9 mouse cellular contexts compared by ENCODE assay signal in genomic region chr12:20230893-20231235, GRCm38 (mm10).
DNase-seq lines count a peak whose midpoint lies in the region; ATAC-seq and TF ChIP-seq lines count a peak whose summit lies in the region.
"Had no signal": no experiment of that assay in that cellular context is flagged by ENCODE, and none has a peak within 500 bp of the region (broad histone marks: within the 10 kb centered on the region; RNA-seq: fewer than 3 reads in every experiment).

No protein-coding gene starts in this region.

- H3K9ac ChIP-seq in heart, embryonic 12.5 days: no peak overlapping the region
- no peak overlapping the region for H3K9ac ChIP-seq in neural tube, embryonic 15.5 days (replicated peaks)
- H3K9ac ChIP-seq: limb, embryonic 12.5 days had no signal

- peaks cover 35% of the 10 kb centered on the region for H3K36me3 ChIP-seq in heart, embryonic 12.5 days
- H3K36me3 ChIP-seq in neural tube, embryonic 15.5 days: peaks cover 33% of the 10 kb centered on the region

- H3K27ac ChIP-seq in heart, embryonic 12.5 days (ENCODE audit: poor library complexity, severe bottlenecking): no peak overlapping the region
- no peak overlapping the region for H3K27ac ChIP-seq in neural tube, embryonic 15.5 days (replicated peaks)
- H3K27ac ChIP-seq: limb, embryonic 12.5 days had no signal

- TF ChIP-seq POLR2A in brain, embryonic 14.5 days (IDR thresholded peaks at IDR 0.05; ENCODE audit: borderline replicate concordance, extremely low read depth, insufficient read depth, insufficient read length, poor library complexity, severe bottlenecking): no peak

- TF ChIP-seq CTCF in brain, embryonic 14.5 days (IDR thresholded peaks at IDR 0.05; ENCODE audit: borderline replicate concordance, extremely low read depth, insufficient read depth, insufficient read length): no peak

- peak; percentile 0 to 3 for DNase-seq in heart, adult 9 months (ENCODE audit: low spot score in 2 of 2)
- peak; percentile 28 for DNase-seq in neural tube, embryonic 10.5 days (ENCODE audit: extremely low spot score, low spot score)
- peak; percentile 2 for DNase-seq in brain, embryonic 14.5 days (ENCODE audit: low read depth)
- peak; percentile 9 for DNase-seq in naive thymus-derived CD4-positive, alpha-beta T cell, adult 2 months (ENCODE audit: low read depth)
- DNase-seq in layer of hippocampus, postnatal 10 days (ENCODE audit: low spot score in 2 of 2): no peak
- no peak for DNase-seq in cerebellum, postnatal 10 days

- 64% methylated on average over 8 of the region's 8 CpGs for WGBS in heart, embryonic 12.5 days
- 69% methylated on average over 8 of the region's 8 CpGs for WGBS in neural tube, embryonic 15.5 days

- no peak overlapping the region for H3K4me3 ChIP-seq in heart, embryonic 12.5 days
- no peak overlapping the region for H3K4me3 ChIP-seq in neural tube, embryonic 15.5 days (replicated peaks)
- H3K4me3 ChIP-seq: limb, embryonic 12.5 days had no signal

- H3K27me3 ChIP-seq in heart, embryonic 12.5 days (replicated peaks): peaks cover 3% of the 10 kb centered on the region; the same call in 1 of the 2 replicates
- no peaks in the 10 kb centered on the region for H3K27me3 ChIP-seq in neural tube, embryonic 15.5 days (replicated peaks)

- H3K4me2 ChIP-seq in heart, embryonic 12.5 days: no peak overlapping the region
- no peak overlapping the region for H3K4me2 ChIP-seq in neural tube, embryonic 15.5 days
- H3K4me2 ChIP-seq: limb, embryonic 12.5 days had no signal

- no peaks in the 10 kb centered on the region for H3K4me1 ChIP-seq in heart, embryonic 12.5 days (replicated peaks)
- H3K4me1 ChIP-seq in neural tube, embryonic 15.5 days: no peaks in the 10 kb centered on the region
- H3K4me1 ChIP-seq: limb, embryonic 12.5 days had no signal

- peaks cover 76% of the 10 kb centered on the region for H3K9me3 ChIP-seq in heart, embryonic 12.5 days (replicated peaks)
- H3K9me3 ChIP-seq in neural tube, embryonic 15.5 days (replicated peaks): peaks cover 76% of the 10 kb centered on the region

- no peak for ATAC-seq in heart, embryonic 12.5 days (ENCODE audit: insufficient number of reproducible peaks, low FRiP score)
- ATAC-seq in neural tube, embryonic 15.5 days (ENCODE audit: low FRiP score): no peak

Comparison
In these comparisons a context has a peak if more than half of its experiments do, and no peak if none do; other contexts are left out.
1. DNase-seq: peak in heart, adult 9 months (2 of 2), neural tube, embryonic 10.5 days (single experiment), brain, embryonic 14.5 days (single experiment) and naive thymus-derived CD4-positive, alpha-beta T cell, adult 2 months (single experiment); none in layer of hippocampus, postnatal 10 days (0 of 2) and cerebellum, postnatal 10 days (0 of 2).